Mouse (Mus musculus) lung, postnatal 0 days (tissue): ENCODE data around the gene Tbrg4. TPM values are rescaled to one million over a fixed set of nuclear protein-coding genes. Genes with fewer than 3 reads are reported as not detected.
A peak's percentile ranks its signal among the peaks of the same experiment; 100 is the strongest.

Experiments used
- ATAC-seq: fragments of 200-750 bp; cut with Nextera tagmentation; 2 replicates; pipeline ENCODE4 v1.8.0; 2017; ENCODE audit warnings: moderate library complexity
- DNase-seq: peaks from one replicate; pipeline ENCODE4 v3.0.0-alpha.2; 2016; ENCODE audit warnings: low spot score
- H3K27ac ChIP-seq: fragments of 300-500 bp; sonication (generic); 2 replicates; pipeline ENCODE4 v1.5.1; 2014; ENCODE audit warnings: antibody characterized with exemption, mild to moderate bottlenecking, low read length, mixed read lengths
- H3K27me3 ChIP-seq: fragments of 300-500 bp; sonication (generic); replicated peaks from 2 replicates; pipeline ENCODE4 v1.6.1; 2014; ENCODE audit warnings: low read length, mixed read lengths; ENCODE audit not compliant: insufficient read depth
- H3K36me3 ChIP-seq: fragments of 300-500 bp; sonication (generic); 2 replicates; pipeline ENCODE4 v1.6.1; 2014; ENCODE audit warnings: low read length, mixed read lengths; ENCODE audit not compliant: insufficient read depth
- H3K4me1 ChIP-seq: fragments of 300-500 bp; sonication (generic); 2 replicates; pipeline ENCODE4 v1.6.1; 2014; ENCODE audit warnings: antibody characterized with exemption, low read depth, low read length, mixed read lengths; ENCODE audit not compliant: insufficient read depth
- H3K4me2 ChIP-seq: fragments of 300-500 bp; sonication (generic); replicated peaks from 2 replicates; pipeline ENCODE4 v1.6.1; 2014; ENCODE audit warnings: low read depth, mild to moderate bottlenecking, low read length, moderate library complexity, mixed read lengths
- H3K4me3 ChIP-seq: fragments of 300-500 bp; sonication (generic); 2 replicates; pipeline ENCODE4 v1.5.1; 2014; ENCODE audit warnings: low read depth, low read length
- H3K9ac ChIP-seq: fragments of 300-500 bp; sonication (generic); replicated peaks from 2 replicates; pipeline ENCODE4 v1.6.1; 2014; ENCODE audit warnings: low read depth, mild to moderate bottlenecking
- H3K9me3 ChIP-seq: fragments of 300-500 bp; sonication (generic); 2 replicates; pipeline ENCODE4 v1.6.1; 2016; ENCODE audit warnings: low read length, mixed read lengths
- CTCF ChIP-seq: IDR thresholded peaks from 2 replicates; pipeline ENCODE4 v1.5.1; 2016; ENCODE audit warnings: antibody characterized with exemption, mild to moderate bottlenecking
- EP300 ChIP-seq: IDR thresholded peaks from 2 replicates; pipeline ENCODE4 v1.6.1; 2016; ENCODE audit warnings: antibody characterized with exemption, mild to moderate bottlenecking, control low read depth
- WGBS: fragments of 180-500 bp; shearing (Covaris S2); extraction: QIAGEN DNeasy Blood & Tissue Kit; methylation state at CpG from one replicate; pipeline ENCODE4 v1.1.7; 2014; 5-methylcytosine and 5-hydroxymethylcytosine counted together
- polyA plus RNA-seq: library from polyadenylated mRNA; unstranded; fragments of >200 nt; fragmentation: Nextera tagmentation; extraction: Ambion mirVana; gene quantifications from 2 replicates; pipeline ENCODE4 v1.2.1, GENCODE M21; 2015

Gene Tbrg4
- polyA plus RNA-seq, 1 experiment from 2014 or later, result 10.9 TPM

DNA sequence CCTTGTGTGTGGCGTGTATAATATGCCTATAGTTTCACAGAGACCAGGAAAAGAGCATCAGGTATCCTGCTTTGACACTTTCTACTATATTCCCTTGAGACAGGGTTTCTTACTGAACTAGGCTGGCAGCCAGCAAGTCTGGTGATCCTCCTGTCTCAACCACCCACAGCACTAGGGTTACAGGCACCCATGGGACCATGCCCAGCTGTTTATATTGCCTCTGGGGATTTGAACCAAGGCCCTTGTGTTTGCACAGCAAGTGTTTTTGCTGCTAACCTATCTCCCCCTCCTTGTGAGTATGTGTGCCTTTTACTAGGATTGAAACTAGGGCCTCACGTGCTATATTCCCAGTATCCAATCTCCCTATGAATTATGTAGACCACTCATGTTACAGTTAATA lies 44.3 kb downstream of the Tbrg4 start:
- 91% methylated on average over 2 of the region's 2 CpGs for WGBS
- H3K9ac ChIP-seq, result no peak overlapping the region
- TF ChIP-seq EP300 (no peak), CTCF (no peak)
- H3K27me3 ChIP-seq, result no peaks in the 10 kb centered on the region
- no peak overlapping the region for H3K27ac ChIP-seq
- no peaks in the 10 kb centered on the region for H3K9me3 ChIP-seq
- H3K36me3 ChIP-seq, result no peaks in the 10 kb centered on the region
- H3K4me3 ChIP-seq, result no peak overlapping the region
- no peak for ATAC-seq
- no peaks in the 10 kb centered on the region for H3K4me1 ChIP-seq
- no peak overlapping the region for H3K4me2 ChIP-seq
- DNase-seq, result no peak

- ATAC-seq (no peak), DNase-seq (no peak)
- no peak for TF ChIP-seq EP300
- no peak for TF ChIP-seq CTCF
- no peak overlapping the region for H3K27ac ChIP-seq
- no peak overlapping the region for H3K9ac ChIP-seq
- H3K4me1 ChIP-seq, result no peaks in the 10 kb centered on the region
- no peaks in the 10 kb centered on the region for H3K27me3 ChIP-seq
- H3K36me3 ChIP-seq, result no peaks in the 10 kb centered on the region; the same call in 1 of the 2 replicates
- 63% methylated on average over 4 of the region's 4 CpGs for WGBS
- no peak overlapping the region for H3K4me3 ChIP-seq
- H3K9me3 ChIP-seq, result no peaks in the 10 kb centered on the region
- H3K4me2 ChIP-seq, result no peak overlapping the region
Measured at GRCm38 (mm10) chr11:6580065-6580750, 45.7 kb downstream of the Tbrg4 start.

GRCm38 (mm10) chr11:6579361-6579760 lies 46.5 kb downstream of the Tbrg4 start:
- no peak overlapping the region for H3K27ac ChIP-seq
- ATAC-seq (no peak), DNase-seq (no peak)
- H3K27me3 ChIP-seq, result no peaks in the 10 kb centered on the region
- H3K4me2 ChIP-seq, result no peak overlapping the region
- TF ChIP-seq CTCF (no peak), EP300 (no peak)
- no peaks in the 10 kb centered on the region; the same call in 1 of the 2 replicates for H3K36me3 ChIP-seq
- H3K4me1 ChIP-seq, result no peaks in the 10 kb centered on the region
- H3K4me3 ChIP-seq, result no peak overlapping the region
- WGBS, result 83% methylated on average over 7 of the region's 7 CpGs
- no peaks in the 10 kb centered on the region for H3K9me3 ChIP-seq
- no peak overlapping the region for H3K9ac ChIP-seq

- ATAC-seq, result no peak
- TF ChIP-seq EP300, result no peak
- no peak for TF ChIP-seq CTCF
- DNase-seq, result no peak
- Histone ChIP-seq H3K4me1 (no peaks in the 10 kb centered on the region), H3K9ac (no peak overlapping the region), H3K4me2 (no peak overlapping the region), H3K4me3 (no peak overlapping the region), H3K9me3 (no peaks in the 10 kb centered on the region), H3K27me3 (no peaks in the 10 kb centered on the region), H3K36me3 (no peaks in the 10 kb centered on the region; the same call in 1 of the 2 replicates), H3K27ac (no peak overlapping the region)
- WGBS, result 88% methylated on average over 3 of the region's 3 CpGs
Measured at GRCm38 (mm10) chr11:6576151-6576550, 49.7 kb downstream of the Tbrg4 start.

GRCm38 (mm10) chr11:6569410-6569777 lies 56.5 kb downstream of the Tbrg4 start:
- no peak overlapping the region for H3K27ac ChIP-seq
- ATAC-seq, result no peak

GRCm38 (mm10) chr11:6568584-6569409 lies 57.1 kb downstream of the Tbrg4 start:
- Histone ChIP-seq H3K4me1 (peaks cover 4% of the 10 kb centered on the region; the same call in 1 of the 2 replicates), H3K4me2 (no peak overlapping the region), H3K36me3 (no peaks in the 10 kb centered on the region; the same call in 1 of the 2 replicates), H3K27me3 (no peaks in the 10 kb centered on the region), H3K4me3 (no peak overlapping the region), H3K27ac (no peak overlapping the region), H3K9me3 (no peaks in the 10 kb centered on the region), H3K9ac (no peak overlapping the region)
- ATAC-seq (0 out of 2 replicates have a peak, but pooled peaks have one; percentile 14), DNase-seq (peak; percentile 36)
- 65% methylated on average over 11 of the region's 11 CpGs for WGBS
- peak; percentile 61 for TF ChIP-seq CTCF
- TF ChIP-seq EP300, result no peak

More at GRCm38 (mm10) chr11:6569410-6569777, 56.5 kb downstream of the Tbrg4 start:
- Histone ChIP-seq H3K9ac (no peak overlapping the region), H3K27me3 (no peaks in the 10 kb centered on the region), H3K9me3 (no peaks in the 10 kb centered on the region), H3K4me1 (peaks cover 4% of the 10 kb centered on the region; the same call in 1 of the 2 replicates), H3K36me3 (no peaks in the 10 kb centered on the region; the same call in 1 of the 2 replicates), H3K4me2 (no peak overlapping the region), H3K4me3 (no peak overlapping the region)
- no peak for DNase-seq
- WGBS, result 58% methylated on average over 3 of the region's 3 CpGs
- TF ChIP-seq CTCF (no peak), EP300 (no peak)
